Mouse (Mus musculus) activated CD4-positive, CD25-positive, alpha-beta regulatory T cell, adult 4 months (primary cell): Measurements from ENCODE around the gene Cdc7. TPM values are rescaled to one million over a fixed set of nuclear protein-coding genes. Genes with fewer than 3 reads are reported as not detected.

ENCODE experiments used
- ATAC-seq: one replicate; pipeline ENCODE4 v1.8.0; 2017
- polyA plus RNA-seq, 2 experiments: library from polyadenylated mRNA; unstranded; fragments of 100-300 nt; shearing (Covaris generic); gene quantifications; one replicate each; pipeline ENCODE4 v1.2.1; 2017

The Cdc7 gene
- polyA plus RNA-seq, 2 experiments from 2014 or later = 18.9 to 24.7 TPM

DNA sequence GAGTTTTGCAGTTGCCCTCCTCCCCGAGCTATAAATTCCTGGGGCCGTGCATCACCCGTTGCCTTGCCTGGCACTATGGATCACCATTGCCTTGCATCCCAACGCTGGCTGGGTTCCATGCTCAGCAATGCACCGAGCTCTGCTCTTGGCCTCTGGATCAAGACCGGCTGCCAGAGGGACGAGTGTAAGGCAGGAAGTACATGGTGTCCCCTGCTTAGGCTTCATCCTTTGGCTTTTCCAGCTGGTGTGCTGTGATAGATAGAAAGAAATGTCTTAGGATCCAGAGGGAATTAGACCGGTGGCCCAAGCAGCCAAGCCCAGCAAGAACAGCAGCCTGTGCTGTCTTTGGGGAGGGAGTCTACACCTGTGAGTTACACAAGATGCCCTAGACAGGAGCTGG, 61.7 kb downstream of the Cdc7 start:
- ATAC-seq = no peak

DNA sequence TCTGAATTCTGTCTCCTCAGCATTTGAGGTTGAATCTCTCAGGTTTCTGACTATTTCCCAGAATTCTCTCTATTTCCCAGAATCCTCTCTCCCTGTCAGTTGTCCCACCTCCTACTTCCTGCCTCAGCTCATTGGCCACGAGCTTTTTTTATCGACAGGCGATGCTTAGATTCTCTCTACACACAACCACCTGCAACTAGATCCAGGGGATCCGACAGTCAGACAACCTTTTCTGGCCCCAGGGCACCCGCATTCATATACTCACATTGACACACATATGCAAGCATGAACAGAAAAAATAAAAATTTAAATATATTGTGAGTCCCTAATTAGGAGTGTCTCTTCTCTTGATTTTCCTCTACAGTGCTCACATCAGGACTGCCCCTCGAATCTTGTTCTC, 63.5 kb downstream of the Cdc7 start:
- ATAC-seq = no peak

DNA sequence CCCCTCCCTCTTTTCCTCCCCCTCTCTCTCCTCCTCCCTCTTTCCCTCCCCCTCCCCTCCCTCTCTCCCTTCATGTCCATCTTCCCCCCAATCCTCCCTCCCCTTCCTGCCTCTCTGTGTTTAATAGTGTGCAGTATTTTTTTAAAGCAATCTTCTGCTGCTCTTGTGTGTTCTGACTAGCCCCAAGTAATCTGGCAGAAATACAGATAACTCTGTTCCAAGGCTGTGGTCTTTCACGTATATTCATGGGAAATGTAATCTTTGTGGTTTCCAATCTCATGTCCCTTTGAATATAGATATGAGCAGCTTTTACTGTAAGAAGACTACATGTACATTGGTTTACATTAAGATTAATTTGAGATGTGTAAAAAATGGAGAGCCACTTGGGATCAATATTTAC, 64.4 kb downstream of the Cdc7 start:
- no peak for ATAC-seq

DNA sequence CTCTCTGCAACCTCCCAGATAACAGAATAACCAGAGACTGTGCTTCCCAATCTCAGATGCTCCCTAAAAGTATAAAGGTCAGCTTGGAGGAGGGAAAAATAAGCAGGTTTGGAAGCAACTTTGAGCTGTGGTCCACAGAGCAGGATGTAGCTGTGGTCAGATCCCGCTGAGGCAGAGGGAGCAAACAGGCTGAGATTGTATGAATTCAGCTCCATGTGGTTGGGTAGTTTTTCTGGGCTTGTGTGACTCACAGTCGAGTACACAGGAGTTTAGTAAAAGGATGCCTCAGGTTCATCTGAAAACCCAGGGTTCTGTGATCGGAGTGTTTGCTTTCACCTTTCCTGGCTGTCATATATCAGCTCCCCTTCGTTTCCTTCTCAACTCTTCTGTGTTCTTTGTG, 65.7 kb downstream of the Cdc7 start:
- ATAC-seq = no peak

DNA sequence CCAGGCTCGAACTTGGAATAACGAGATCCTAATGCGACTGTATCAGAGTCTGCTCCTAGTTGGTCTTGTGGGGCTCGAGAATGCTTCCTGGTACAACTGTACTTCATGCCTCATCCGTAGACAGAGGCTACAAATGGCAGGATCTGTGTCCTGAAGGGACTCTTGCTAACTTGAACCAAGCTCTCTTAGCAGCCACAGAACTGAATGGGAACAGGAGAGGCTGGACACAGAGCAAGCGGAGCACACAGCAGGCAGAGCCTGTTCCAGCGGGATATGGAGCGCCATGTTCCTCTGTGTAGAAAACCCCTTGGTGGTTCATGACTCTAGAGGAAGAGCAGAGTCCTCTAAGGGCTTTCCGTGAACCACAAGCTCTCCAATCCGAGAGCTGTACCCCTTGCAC, 66.7 kb downstream of the Cdc7 start:
- ATAC-seq = no peak

Other genes starting within 250 kb of the Cdc7 start
- gene Hfm1, start 38.0 kb upstream of the Cdc7 start, polyA plus RNA-seq = not detected